Mouse (Mus musculus) myocyte (in vitro differentiated cells): Measurements from ENCODE around the gene Fads3. TPM values are rescaled to one million over a fixed set of nuclear protein-coding genes. Genes with fewer than 3 reads are reported as not detected.

Experiments used
- H3K27me3 ChIP-seq: one replicate; pipeline ENCODE4 v1.6.1; 2011; ENCODE audit not compliant: control insufficient read depth, insufficient read depth, insufficient read length
- H3K36me3 ChIP-seq: one replicate; pipeline ENCODE4 v1.6.1; 2011; ENCODE audit not compliant: control insufficient read depth, insufficient read depth
- H3K4me2 ChIP-seq: one replicate; pipeline ENCODE4 v1.6.1; 2011; ENCODE audit warnings: low read depth, control low read depth
- H3K4me3 ChIP-seq: one replicate; pipeline ENCODE4 v1.5.1; 2011; ENCODE audit warnings: mild to moderate bottlenecking, control low read depth, moderate library complexity
- H3K79me2 ChIP-seq: one replicate; pipeline ENCODE4 v1.6.1; 2011; ENCODE audit not compliant: control insufficient read depth, insufficient read depth
- H3ac ChIP-seq: one replicate; pipeline ENCODE4 v1.6.1; 2011; ENCODE audit not compliant: control insufficient read depth, insufficient read length
- CEBPB ChIP-seq: IDR thresholded peaks from 2 replicates; pipeline ENCODE4 v1.6.1; 2011; ENCODE audit warnings: mild to moderate bottlenecking, moderate library complexity; ENCODE audit not compliant: poor library complexity, insufficient read depth, severe bottlenecking
- E2F4 ChIP-seq: IDR thresholded peaks from one replicate; pipeline ENCODE4 v1.6.1; 2011; ENCODE audit warnings: mild to moderate bottlenecking, control low read depth, moderate library complexity; ENCODE audit not compliant: insufficient read depth
- MAX ChIP-seq: IDR thresholded peaks from one replicate; pipeline ENCODE4 v1.6.1; 2011; ENCODE audit warnings: low read depth, mild to moderate bottlenecking, control low read depth
- MYOD1 ChIP-seq, 3 experiments: IDR thresholded peaks; one replicate each; pipeline ENCODE4 v1.6.1; 2011; ENCODE audit warnings: control low read depth in 2 of 3, low read depth in 2 of 3, mild to moderate bottlenecking in 2 of 3, moderate library complexity in 1 of 3; ENCODE audit not compliant: insufficient read length in 2 of 3, control insufficient read depth in 1 of 3
- MYOG ChIP-seq, 3 experiments: IDR thresholded peaks; one replicate each; pipeline ENCODE4 v1.6.1; 2011; ENCODE audit warnings: control low read depth in 2 of 3, low read depth in 2 of 3, mild to moderate bottlenecking in 2 of 3; ENCODE audit not compliant: insufficient read length in 2 of 3, control insufficient read depth in 1 of 3, insufficient read depth in 1 of 3
- POLR2A ChIP-seq: IDR thresholded peaks from one replicate; pipeline ENCODE4 v1.6.1; 2011; ENCODE audit warnings: low read depth, mild to moderate bottlenecking, control low read depth, moderate library complexity; ENCODE audit not compliant: insufficient read length
- POLR2AphosphoS2 ChIP-seq: IDR thresholded peaks from one replicate; pipeline ENCODE4 v1.6.1; 2011; ENCODE audit warnings: low read depth, control low read depth; ENCODE audit not compliant: insufficient read length
- REST ChIP-seq: IDR thresholded peaks from one replicate; pipeline ENCODE4 v1.6.1; 2011; ENCODE audit warnings: mild to moderate bottlenecking, control low read depth, moderate library complexity; ENCODE audit not compliant: insufficient read depth, insufficient read length
- SRF ChIP-seq: IDR thresholded peaks from one replicate; pipeline ENCODE4 v1.6.1; 2011; ENCODE audit warnings: low read depth; ENCODE audit not compliant: control insufficient read depth, insufficient read length
- TCF12 ChIP-seq: IDR thresholded peaks from one replicate; pipeline ENCODE4 v1.6.1; 2011; ENCODE audit warnings: mild to moderate bottlenecking, control low read depth; ENCODE audit not compliant: poor library complexity, insufficient read depth, severe bottlenecking
- TCF3 ChIP-seq: IDR thresholded peaks from one replicate; pipeline ENCODE4 v1.6.1; 2011; ENCODE audit warnings: low read depth, control low read depth; ENCODE audit not compliant: insufficient read length
- USF1 ChIP-seq: IDR thresholded peaks from one replicate; pipeline ENCODE4 v1.6.1; 2011; ENCODE audit warnings: low read depth, mild to moderate bottlenecking, control low read depth, moderate library complexity
- polyA plus RNA-seq: library from polyadenylated mRNA; unstranded; fragments of >200 nt; fragmentation: generic; extraction: Trizol; gene quantifications from one replicate; pipeline ENCODE4 v1.2.1, GENCODE M21; 2012; ENCODE audit warnings: missing spikeins

Fads3 gene
- polyA plus RNA-seq, 1 experiment = 557 TPM

GRCm38 (mm10) chr19:10011408-10011807 lies 30.0 kb upstream of the Fads3 start:
- H3K36me3 ChIP-seq = no peaks in the 10 kb centered on the region
- H3K4me3 ChIP-seq = no peak overlapping the region
- H3K27me3 ChIP-seq = no peaks in the 10 kb centered on the region
- H3K79me2 ChIP-seq = no peaks in the 10 kb centered on the region
- H3ac ChIP-seq = no peak overlapping the region
- H3K4me2 ChIP-seq = no peak overlapping the region
- TF ChIP-seq POLR2AphosphoS2 (no peak), MYOG (IDR thresholded peaks at IDR 0.05; ENCODE audit: control insufficient read depth in 1 of 3, insufficient read depth in 1 of 3, insufficient read length in 2 of 3, low read depth in 2 of 3) (no peak), REST (no peak), USF1 (no peak), TCF3 (no peak), POLR2A (no peak), CEBPB (no peak), SRF (no peak), E2F4 (no peak), TCF12 (no peak), MAX (no peak), MYOD1 (IDR thresholded peaks at IDR 0.05; ENCODE audit: control insufficient read depth in 1 of 3, insufficient read length in 2 of 3, low read depth in 2 of 3) (no peak)

GRCm38 (mm10) chr19:10012827-10013278 lies 28.5 kb upstream of the Fads3 start:
- peak overlapping the region; percentile 72 for H3K4me2 ChIP-seq
- H3K4me3 ChIP-seq = no peak overlapping the region
- no peak overlapping the region for H3ac ChIP-seq
- no peak for TF ChIP-seq MAX
- TF ChIP-seq MYOD1 (IDR thresholded peaks at IDR 0.05; ENCODE audit: control insufficient read depth in 1 of 3, insufficient read length in 2 of 3, low read depth in 2 of 3) = peak in 2 of 3 experiments; percentile 37 to 57
- H3K27me3 ChIP-seq = no peaks in the 10 kb centered on the region
- H3K36me3 ChIP-seq = no peaks in the 10 kb centered on the region
- no peaks in the 10 kb centered on the region for H3K79me2 ChIP-seq

- no peaks in the 10 kb centered on the region for H3K36me3 ChIP-seq
- H3ac ChIP-seq = no peak overlapping the region
- no peaks in the 10 kb centered on the region for H3K79me2 ChIP-seq
- H3K4me3 ChIP-seq = no peak overlapping the region
- no peak for TF ChIP-seq CEBPB
- no peak for TF ChIP-seq TCF3
- TF ChIP-seq MAX = no peak
- no peak for TF ChIP-seq TCF12
- no peak for TF ChIP-seq REST
- TF ChIP-seq USF1 = no peak
- TF ChIP-seq POLR2A = no peak
- TF ChIP-seq SRF = no peak
- no peak for TF ChIP-seq E2F4
- peak in 1 of 3 experiments; percentile 39 for TF ChIP-seq MYOG (IDR thresholded peaks at IDR 0.05; ENCODE audit: control insufficient read depth in 1 of 3, insufficient read depth in 1 of 3, insufficient read length in 2 of 3, low read depth in 2 of 3)
- no peak for TF ChIP-seq POLR2AphosphoS2
- TF ChIP-seq MYOD1 (IDR thresholded peaks at IDR 0.05; ENCODE audit: control insufficient read depth in 1 of 3, insufficient read length in 2 of 3, low read depth in 2 of 3) = peak in 1 of 3 experiments; percentile 44
- no peaks in the 10 kb centered on the region for H3K27me3 ChIP-seq
- peak overlapping the region; percentile 72 for H3K4me2 ChIP-seq
Measured at GRCm38 (mm10) chr19:10013348-10013747, 28.0 kb upstream of the Fads3 start.

- no peak overlapping the region for H3K4me2 ChIP-seq
- H3K27me3 ChIP-seq = no peaks in the 10 kb centered on the region
- H3ac ChIP-seq = no peak overlapping the region
- H3K36me3 ChIP-seq = no peaks in the 10 kb centered on the region
- H3K4me3 ChIP-seq = no peak overlapping the region
- TF ChIP-seq E2F4 (no peak), MYOD1 (IDR thresholded peaks at IDR 0.05; ENCODE audit: control insufficient read depth in 1 of 3, insufficient read length in 2 of 3, low read depth in 2 of 3) (no peak), TCF3 (no peak), MYOG (IDR thresholded peaks at IDR 0.05; ENCODE audit: control insufficient read depth in 1 of 3, insufficient read depth in 1 of 3, insufficient read length in 2 of 3, low read depth in 2 of 3) (no peak), MAX (no peak), TCF12 (no peak), CEBPB (no peak), POLR2A (no peak), REST (no peak), USF1 (no peak), SRF (no peak), POLR2AphosphoS2 (no peak)
- no peaks in the 10 kb centered on the region for H3K79me2 ChIP-seq
Measured at GRCm38 (mm10) chr19:10013913-10014312, 27.5 kb upstream of the Fads3 start.

GRCm38 (mm10) chr19:10014824-10015223 lies 26.5 kb upstream of the Fads3 start:
- Histone ChIP-seq H3K79me2 (no peaks in the 10 kb centered on the region), H3ac (no peak overlapping the region), H3K27me3 (no peaks in the 10 kb centered on the region), H3K4me2 (no peak overlapping the region), H3K36me3 (no peaks in the 10 kb centered on the region), H3K4me3 (no peak overlapping the region)
- no peak for TF ChIP-seq MAX
- TF ChIP-seq TCF12 = no peak
- TF ChIP-seq USF1 = no peak
- TF ChIP-seq TCF3 = no peak
- TF ChIP-seq MYOG (IDR thresholded peaks at IDR 0.05; ENCODE audit: control insufficient read depth in 1 of 3, insufficient read depth in 1 of 3, insufficient read length in 2 of 3, low read depth in 2 of 3) = no peak
- TF ChIP-seq CEBPB = no peak
- TF ChIP-seq POLR2A = no peak
- TF ChIP-seq MYOD1 (IDR thresholded peaks at IDR 0.05; ENCODE audit: control insufficient read depth in 1 of 3, insufficient read length in 2 of 3, low read depth in 2 of 3) = no peak
- no peak for TF ChIP-seq POLR2AphosphoS2
- no peak for TF ChIP-seq E2F4
- TF ChIP-seq SRF = no peak
- TF ChIP-seq REST = no peak
